Mouse (Mus musculus): Measurements from ENCODE around the gene Hhat.

GRCm38 (mm10) chr1:192480072-192480784 is 290.8 kb downstream of the Hhat start:
- TF ChIP-seq POLR2A (IDR thresholded peaks at IDR 0.05; ENCODE audit: low read depth, low read length) = no peak
- no peak for TF ChIP-seq CTCF (IDR thresholded peaks at IDR 0.05; ENCODE audit: extremely low read depth, insufficient read depth, insufficient read length, insufficient replicate concordance)

Measured in spleen, adult 2 months (tissue).